Mouse (Mus musculus): Measurements from ENCODE around the gene Mindy3.

DNA sequence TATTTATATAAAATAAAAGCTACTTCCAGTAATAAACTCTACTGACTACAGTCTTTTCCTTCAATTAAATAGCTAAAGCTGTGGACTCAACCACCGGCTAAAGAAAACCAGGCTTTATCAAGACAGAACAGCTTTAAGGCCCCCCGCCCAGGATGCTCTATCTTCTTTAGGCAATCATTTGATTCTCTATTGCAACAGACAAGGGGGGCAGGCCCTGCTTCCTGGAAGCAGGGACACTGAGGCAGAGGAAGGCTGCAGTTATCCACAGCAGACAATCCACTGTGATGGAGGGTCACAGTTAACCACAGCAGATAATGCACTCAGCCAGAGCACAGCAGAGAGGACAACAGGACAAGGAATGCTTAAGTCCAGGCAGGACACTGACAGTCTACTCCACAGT lies 46.4 kb downstream of the Mindy3 start:
- no peak for TF ChIP-seq POLR2A (IDR thresholded peaks at IDR 0.05; ENCODE audit: low read depth, low read length)
- TF ChIP-seq CTCF (IDR thresholded peaks at IDR 0.05; ENCODE audit: extremely low read depth, insufficient read depth, insufficient read length, insufficient replicate concordance): no peak

Measured in spleen, adult 2 months (tissue).